Mouse (Mus musculus) heart, embryonic 10.5 days (tissue): ENCODE data around the gene Vps50. TPM values are rescaled to one million over a fixed set of nuclear protein-coding genes. Genes with fewer than 3 reads are reported as not detected.
"Not testable (repeated sequence)": the region's sequence is repeated elsewhere in the genome, so short reads cannot be mapped to it uniquely, and the experiment has no call there.

Experiments
- DNase-seq: peaks from one replicate; pipeline ENCODE4 v3.0.0-alpha.2; 2017; ENCODE audit warnings: low spot score
- H3K27ac ChIP-seq: fragments of 300-500 bp; sonication (generic); 2 replicates; pipeline ENCODE4 v1.5.1; 2016; ENCODE audit warnings: mild to moderate bottlenecking
- H3K27me3 ChIP-seq: fragments of 300-500 bp; sonication (generic); 2 replicates; pipeline ENCODE4 v1.6.1; 2016; ENCODE audit warnings: mild to moderate bottlenecking; ENCODE audit not compliant: poor library complexity, insufficient read depth, severe bottlenecking
- H3K36me3 ChIP-seq: fragments of 300-500 bp; sonication (generic); 2 replicates; pipeline ENCODE4 v1.6.1; 2016; ENCODE audit warnings: mild to moderate bottlenecking, moderate library complexity
- H3K4me1 ChIP-seq: fragments of 300-500 bp; sonication (generic); 2 replicates; pipeline ENCODE4 v1.6.1; 2016; ENCODE audit warnings: mild to moderate bottlenecking
- H3K4me3 ChIP-seq: fragments of 300-500 bp; sonication (generic); 2 replicates; pipeline ENCODE4 v1.5.1; 2016; ENCODE audit warnings: mild to moderate bottlenecking, moderate library complexity
- H3K9me3 ChIP-seq: fragments of 300-500 bp; sonication (generic); 2 replicates; pipeline ENCODE4 v1.6.1; 2016; ENCODE audit warnings: mild to moderate bottlenecking, moderate library complexity
- WGBS: fragments of 180-500 bp; shearing (Covaris S2); methylation state at CpG from one replicate; pipeline ENCODE4 v1.1.7; 2016; 5-methylcytosine and 5-hydroxymethylcytosine counted together
- polyA plus RNA-seq: library from polyadenylated mRNA; unstranded; fragments of >200 nt; fragmentation: Nextera tagmentation; extraction: Ambion mirVana; gene quantifications from 2 replicates; pipeline ENCODE4 v1.2.1, GENCODE M21; 2016

Vps50 gene
- polyA plus RNA-seq, 1 experiment from 2014 or later = 24.2 TPM

- Histone ChIP-seq H3K36me3 (peaks cover 5% of the 10 kb centered on the region; the same call in 1 of the 2 replicates), H3K27ac (no peak overlapping the region), H3K4me3 (no peak overlapping the region), H3K4me1 (peaks cover 3% of the 10 kb centered on the region; the same call in 1 of the 2 replicates), H3K27me3 (no peaks in the 10 kb centered on the region), H3K9me3 (no peaks in the 10 kb centered on the region)
- DNase-seq = no peak
- 79% methylated on average over 3 of the region's 3 CpGs for WGBS
Observed at GRCm38 (mm10) chr6:3590289-3590904, 92.2 kb downstream of the Vps50 start.

GRCm38 (mm10) chr6:3594246-3594645 is 96.1 kb downstream of the Vps50 start:
- DNase-seq = no peak
- H3K4me1 ChIP-seq = peaks cover 3% of the 10 kb centered on the region; the same call in 1 of the 2 replicates
- H3K36me3 ChIP-seq = 0 out of 2 replicates have a peak, but pooled peaks cover 3% of the 10 kb centered on the region
- WGBS = 60% methylated on average over 1 of the region's 1 CpGs
- H3K4me3 ChIP-seq = no peak overlapping the region
- no peaks in the 10 kb centered on the region for H3K27me3 ChIP-seq
- no peaks in the 10 kb centered on the region for H3K9me3 ChIP-seq
- H3K27ac ChIP-seq = no peak overlapping the region

DNA sequence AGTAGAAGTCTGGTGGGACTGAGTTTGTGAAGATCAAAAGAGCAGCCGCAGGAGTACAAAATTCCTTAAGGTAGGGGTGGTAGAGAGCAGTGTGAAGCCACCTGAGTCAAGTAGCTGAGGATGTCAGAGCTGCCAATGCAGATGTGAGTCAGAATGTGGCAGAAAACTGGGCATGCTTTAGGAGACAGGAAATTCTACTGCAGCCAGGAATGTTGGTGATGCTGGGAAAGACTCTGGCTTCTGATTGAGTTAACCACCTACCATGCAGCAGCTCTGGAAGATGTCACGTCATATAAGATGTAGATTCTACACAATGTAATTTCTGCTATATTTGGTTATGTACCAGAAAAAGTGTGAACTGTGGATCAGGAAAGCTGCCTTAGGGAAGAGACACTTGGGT is 114.6 kb downstream of the Vps50 start:
- Histone ChIP-seq H3K27ac (no peak overlapping the region), H3K36me3 (no peaks in the 10 kb centered on the region), H3K4me1 (no peaks in the 10 kb centered on the region), H3K9me3 (no peaks in the 10 kb centered on the region), H3K27me3 (no peaks in the 10 kb centered on the region), H3K4me3 (no peak overlapping the region)
- no peak for DNase-seq
- WGBS = 87% methylated on average over 2 of the region's 2 CpGs

GRCm38 (mm10) chr6:3620428-3621387 is 122.5 kb downstream of the Vps50 start:
- DNase-seq, H3K27me3 ChIP-seq, H3K4me3 ChIP-seq, H3K4me1 ChIP-seq, H3K27ac ChIP-seq, H3K36me3 ChIP-seq, H3K9me3 ChIP-seq: not testable (repeated sequence)
- WGBS = 60% methylated on average over 11 of the region's 13 CpGs

Other genes with a start within 250 kb of the Vps50 start
- 0.35 and 0.39 TPM in 2 replicates for gene Samd9l, start 98.8 kb upstream of the Vps50 start, polyA plus RNA-seq
- 0.13 and 0.34 TPM in 2 replicates for gene Hepacam2, start 84 bp upstream of the Vps50 start, polyA plus RNA-seq